Mouse (Mus musculus): Measurements from ENCODE around the gene Sphkap. TPM values are rescaled to one million over a fixed set of nuclear protein-coding genes. Genes with fewer than 3 reads are reported as not detected.
A peak's percentile ranks its signal among the peaks of the same experiment; 100 is the strongest.

The Sphkap gene
- 1 to 10 TPM; 5.8 to 6.6 TPM for total RNA-seq (2021)
- 2.0 and 4.2 TPM in 2 replicates for polyA plus RNA-seq (2012; rRNA removed)
- long read RNA-seq, full-length matches to known transcripts, result 1 of 2 reads
- long read RNA-seq, partial matches to known transcripts, result 1 of 2 reads
- long read RNA-seq, other reads (novel, unspliced or antisense), result 0 of 2 reads

- DNase-seq, result peak; percentile 64
Measured at GRCm38 (mm10) chr1:83408021-83408464, at the start of gene Sphkap. TSS of gene Sphkap (minus strand) at chr1:83408200.

DNA sequence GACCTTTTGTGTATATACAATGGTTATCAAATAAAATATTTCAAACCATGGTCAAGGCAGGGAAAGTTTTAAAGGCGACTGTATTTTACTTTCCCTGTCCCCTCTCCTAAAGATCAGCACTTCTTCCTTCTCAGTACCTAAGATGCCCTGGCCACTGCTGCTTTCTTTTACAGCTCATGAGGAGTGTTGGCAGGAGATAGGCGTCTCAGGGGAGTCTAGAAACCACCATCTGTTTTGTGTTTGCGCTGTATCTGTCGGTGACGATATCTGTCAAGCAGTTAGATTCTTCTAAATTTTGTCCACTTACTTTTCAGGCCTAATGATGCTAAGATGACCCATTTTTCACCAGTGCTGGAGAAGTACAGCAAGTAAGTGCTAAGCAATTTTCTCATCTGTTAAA is 43.3 kb upstream of the Sphkap start:
- no peak for DNase-seq

DNA sequence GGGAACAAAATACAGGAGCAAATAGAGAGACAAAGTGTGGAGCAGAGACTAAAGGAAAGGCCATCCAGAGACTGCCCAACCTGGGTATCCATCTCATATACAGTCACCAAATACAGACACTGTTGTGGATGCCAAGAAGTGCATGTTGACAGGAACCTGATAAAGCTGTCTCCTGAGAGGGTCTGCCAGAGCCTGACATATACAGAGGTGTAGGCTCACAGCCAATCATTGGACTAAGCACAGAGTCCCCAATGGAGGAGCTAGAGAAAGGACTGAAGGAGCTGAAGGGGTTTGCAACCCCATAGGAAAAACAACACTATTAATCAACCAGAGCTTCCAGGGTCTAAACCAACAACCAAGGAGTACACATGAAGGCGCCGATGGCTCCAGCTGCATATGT is 32.4 kb upstream of the Sphkap start:
- DNase-seq, result no peak

DNA sequence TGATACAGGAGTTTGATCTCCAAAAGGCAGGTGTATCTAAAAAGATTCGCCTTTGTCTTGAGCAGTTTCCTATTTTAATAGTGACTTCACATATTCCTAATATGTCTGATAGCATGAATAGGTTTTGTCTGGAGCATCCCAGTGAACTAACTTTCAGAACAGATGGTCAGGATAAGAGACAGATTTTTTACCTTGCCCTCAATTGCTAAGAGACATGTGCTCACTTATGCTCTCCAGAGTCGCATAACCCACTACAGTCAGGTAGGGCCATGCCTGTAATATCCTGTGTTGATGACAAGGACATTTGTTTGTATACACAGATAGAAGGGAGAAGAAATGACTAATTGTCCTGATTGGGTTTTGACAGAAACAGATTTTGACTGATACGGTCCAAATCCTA is 25.9 kb upstream of the Sphkap start:
- no peak for DNase-seq

DNA sequence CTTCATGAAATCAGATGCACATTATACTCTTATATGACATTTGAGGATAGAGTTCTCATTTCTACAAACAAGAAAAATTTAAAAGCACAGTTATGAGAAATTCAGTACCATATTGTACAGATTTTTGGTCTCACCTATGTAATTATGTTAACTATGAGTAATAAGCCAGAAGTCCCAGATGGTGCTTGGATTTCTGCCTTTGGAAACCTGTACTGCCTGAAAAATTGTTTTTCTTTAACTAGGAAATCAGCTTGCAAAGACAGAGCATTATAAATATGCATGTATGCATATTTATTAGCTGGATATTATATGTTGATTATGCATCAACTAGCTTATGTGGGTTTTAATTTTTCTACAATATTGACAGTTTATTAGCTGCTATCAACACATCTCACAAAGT is 21.9 kb upstream of the Sphkap start:
- DNase-seq, result no peak

- no peak for DNase-seq
Measured at GRCm38 (mm10) chr1:83407616-83408015, 384 bp downstream of the Sphkap start.

GRCm38 (mm10) chr1:83406882-83407549 is 984 bp downstream of the Sphkap start:
- peak; percentile 4 for DNase-seq

GRCm38 (mm10) chr1:83401079-83401478 is 6.9 kb downstream of the Sphkap start:
- DNase-seq, result no peak

- no peak for DNase-seq
Measured at GRCm38 (mm10) chr1:83396284-83396683, 11.7 kb downstream of the Sphkap start.

GRCm38 (mm10) chr1:83395559-83395958 is 12.4 kb downstream of the Sphkap start:
- no peak for DNase-seq

- DNase-seq, result no peak
Measured at GRCm38 (mm10) chr1:83389419-83389818, 18.6 kb downstream of the Sphkap start.

GRCm38 (mm10) chr1:83377404-83377803 is 30.6 kb downstream of the Sphkap start:
- DNase-seq, result no peak

GRCm38 (mm10) chr1:83366456-83366855 is 41.5 kb downstream of the Sphkap start:
- no peak for DNase-seq

GRCm38 (mm10) chr1:83362168-83362567 is 45.8 kb downstream of the Sphkap start:
- no peak for DNase-seq

DNA sequence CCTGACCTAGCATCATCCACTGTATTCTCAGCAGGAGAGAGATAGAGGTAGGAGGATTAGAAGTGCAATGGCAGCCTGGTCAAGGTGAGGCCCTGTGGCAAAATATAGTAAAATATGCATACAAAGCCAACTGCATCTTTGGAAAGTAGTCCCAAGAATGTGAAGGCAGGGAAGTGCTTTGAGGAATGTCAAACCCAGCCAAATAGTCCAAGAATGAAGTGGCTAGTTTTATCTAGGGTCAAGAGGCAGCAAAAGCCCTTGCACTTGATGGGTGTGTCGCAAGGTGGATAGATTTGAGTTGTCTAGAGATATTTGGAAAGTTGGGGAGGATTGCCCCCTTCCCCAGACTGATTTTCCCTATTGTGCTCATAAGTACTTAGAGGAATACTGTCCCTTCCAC is 61.5 kb downstream of the Sphkap start:
- DNase-seq, result no peak

DNA sequence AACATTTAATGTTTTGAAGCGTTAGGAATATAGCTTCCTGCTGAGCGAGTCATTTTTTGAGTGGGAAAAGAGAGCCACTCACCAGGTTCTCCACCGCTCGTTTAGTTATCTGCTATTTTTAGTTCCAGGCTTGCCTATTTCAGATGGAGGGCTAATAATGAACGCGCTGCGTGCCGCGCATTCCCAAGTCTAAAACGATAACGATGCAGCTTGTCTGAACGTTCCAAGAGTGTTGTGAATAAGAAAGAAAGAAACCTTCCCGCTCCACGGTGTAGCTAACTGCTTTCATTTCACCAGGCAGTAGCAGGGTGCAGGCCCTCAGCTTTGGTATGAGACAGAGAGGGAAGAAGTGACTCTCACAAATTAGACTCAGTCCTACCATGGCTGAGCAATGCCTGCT is 62.4 kb downstream of the Sphkap start:
- DNase-seq, result no peak

DNA sequence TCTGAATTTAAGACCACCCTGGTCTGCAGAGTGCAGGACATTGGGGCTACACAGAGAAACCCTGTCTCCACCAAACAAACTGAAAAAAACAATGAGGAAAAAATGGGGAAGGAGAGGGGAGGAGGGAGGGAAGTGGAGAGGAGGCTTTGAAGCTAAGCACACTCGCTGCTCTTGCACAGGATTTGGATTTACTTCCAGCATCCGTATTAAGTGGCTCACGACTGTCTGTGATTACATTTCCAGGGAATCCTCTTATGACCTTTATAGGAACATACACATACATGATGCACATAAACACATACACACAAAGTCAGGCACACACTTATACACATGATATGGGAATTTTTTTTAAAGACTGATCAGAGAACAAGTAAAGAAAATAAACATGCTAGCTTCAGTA is 62.9 kb downstream of the Sphkap start:
- no peak for DNase-seq

DNA sequence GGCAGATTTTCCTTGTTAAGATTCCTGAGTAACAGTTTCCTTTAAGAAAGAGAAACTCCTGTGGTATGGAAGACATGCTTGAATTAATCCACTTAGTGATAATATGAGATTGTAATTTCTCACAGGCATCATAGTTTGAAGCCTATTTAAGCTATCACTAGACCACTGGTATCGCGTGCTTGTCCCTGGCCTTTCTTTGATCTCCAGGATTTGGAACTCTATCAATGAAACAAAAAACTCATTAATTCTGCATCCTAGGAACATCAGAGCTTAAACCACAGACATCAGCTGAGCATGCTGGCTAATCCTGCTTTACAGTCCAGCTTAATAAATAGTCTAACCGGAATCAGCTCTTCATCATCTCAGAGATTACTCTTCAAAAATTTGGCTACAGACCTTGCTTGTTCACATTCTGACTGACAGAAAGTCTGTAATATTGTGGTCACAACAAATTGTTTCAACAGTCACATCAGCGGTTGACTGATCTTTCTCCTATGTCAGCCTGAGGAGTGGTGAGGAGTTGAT is 65.2 kb downstream of the Sphkap start:
- DNase-seq, result peak; percentile 25

DNA sequence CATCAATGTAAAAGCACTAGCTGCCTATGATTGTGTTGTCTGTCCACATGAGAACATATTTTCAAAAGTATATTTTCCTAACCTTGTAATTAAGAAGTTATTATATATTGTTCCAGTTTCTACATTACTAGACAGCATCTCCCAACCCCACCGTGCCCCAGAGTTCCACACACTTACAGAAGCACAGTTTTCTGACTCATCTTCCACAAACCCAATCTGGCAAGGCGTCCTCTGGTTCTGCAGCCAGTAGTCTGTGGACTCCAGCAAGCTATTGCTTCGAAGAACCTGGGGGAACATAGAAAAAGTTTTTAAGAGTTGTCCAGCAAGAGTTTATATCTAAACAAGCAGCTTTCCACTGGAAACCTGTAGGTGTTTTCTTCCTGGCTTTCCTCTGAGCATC is 68.6 kb downstream of the Sphkap start:
- DNase-seq, result no peak

DNA sequence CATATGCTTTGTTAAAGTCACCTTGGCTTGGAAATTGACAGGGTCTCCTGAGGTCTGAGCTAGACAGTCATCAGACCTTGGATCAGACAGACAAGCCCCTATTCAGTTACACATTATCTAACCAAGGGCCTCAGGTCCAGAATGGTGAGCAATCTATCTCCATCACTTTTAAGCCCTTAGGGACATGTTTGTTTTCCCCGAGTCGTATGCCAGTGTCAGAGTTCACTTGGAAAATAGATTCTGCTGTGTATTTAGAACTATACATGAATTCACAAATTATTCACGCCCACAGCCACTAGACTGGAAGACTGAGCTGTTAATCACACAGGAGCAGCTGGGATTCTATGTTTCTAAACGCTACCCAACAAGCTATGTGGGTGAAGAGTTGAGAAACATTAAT is 91.1 kb downstream of the Sphkap start:
- no peak for DNase-seq

GRCm38 (mm10) chr1:83315146-83315545 is 92.9 kb downstream of the Sphkap start:
- peak; percentile 11 for DNase-seq

DNA sequence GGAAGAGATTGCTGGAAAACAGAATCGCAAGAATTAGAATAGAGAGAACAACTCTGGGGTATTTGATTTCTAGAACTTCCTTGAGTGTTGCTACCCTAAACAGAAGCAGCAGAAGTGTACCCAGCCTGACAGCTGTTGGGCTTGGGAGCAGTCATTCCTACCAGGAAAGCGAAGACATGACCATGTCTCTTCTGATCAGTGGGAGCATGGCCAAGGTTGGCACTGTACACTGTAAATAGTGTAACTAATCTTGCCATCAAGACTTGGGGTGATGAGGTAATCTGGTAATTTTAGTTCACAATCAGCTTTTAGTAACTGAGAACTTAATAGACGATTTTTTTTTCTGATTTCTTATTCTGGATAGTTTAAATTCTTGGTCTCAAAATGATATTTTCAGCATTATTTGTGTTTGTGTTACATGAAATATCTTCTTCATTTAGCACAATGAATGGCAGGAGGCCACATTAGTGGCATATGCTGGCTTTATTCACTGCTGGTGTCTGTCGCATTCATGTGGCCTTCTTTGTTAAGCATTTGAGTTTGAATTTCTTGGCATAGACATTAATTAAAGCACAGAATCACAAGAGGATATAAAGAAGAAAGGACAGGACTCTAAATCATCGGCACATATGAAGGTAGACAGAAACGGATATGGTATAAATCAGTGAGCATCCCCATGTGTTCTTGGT is 96.2 kb downstream of the Sphkap start:
- DNase-seq, result no peak

Data from adrenal gland, adult 2 months (tissue).